Mouse (Mus musculus) CD8-positive naive resting alpha-beta T cell, adult 57 days (primary cell): ENCODE results near the gene Tfb1m. TPM values are rescaled to one million over a fixed set of nuclear protein-coding genes. Genes with fewer than 3 reads are reported as not detected.

Experiments used
- total RNA-seq: library from RNA; stranded (reverse); gene quantifications from one replicate; pipeline ENCODE4 v1.2.4, GENCODE M21; 2023

Gene Tfb1m
- total RNA-seq = 8.6 TPM

DNA sequence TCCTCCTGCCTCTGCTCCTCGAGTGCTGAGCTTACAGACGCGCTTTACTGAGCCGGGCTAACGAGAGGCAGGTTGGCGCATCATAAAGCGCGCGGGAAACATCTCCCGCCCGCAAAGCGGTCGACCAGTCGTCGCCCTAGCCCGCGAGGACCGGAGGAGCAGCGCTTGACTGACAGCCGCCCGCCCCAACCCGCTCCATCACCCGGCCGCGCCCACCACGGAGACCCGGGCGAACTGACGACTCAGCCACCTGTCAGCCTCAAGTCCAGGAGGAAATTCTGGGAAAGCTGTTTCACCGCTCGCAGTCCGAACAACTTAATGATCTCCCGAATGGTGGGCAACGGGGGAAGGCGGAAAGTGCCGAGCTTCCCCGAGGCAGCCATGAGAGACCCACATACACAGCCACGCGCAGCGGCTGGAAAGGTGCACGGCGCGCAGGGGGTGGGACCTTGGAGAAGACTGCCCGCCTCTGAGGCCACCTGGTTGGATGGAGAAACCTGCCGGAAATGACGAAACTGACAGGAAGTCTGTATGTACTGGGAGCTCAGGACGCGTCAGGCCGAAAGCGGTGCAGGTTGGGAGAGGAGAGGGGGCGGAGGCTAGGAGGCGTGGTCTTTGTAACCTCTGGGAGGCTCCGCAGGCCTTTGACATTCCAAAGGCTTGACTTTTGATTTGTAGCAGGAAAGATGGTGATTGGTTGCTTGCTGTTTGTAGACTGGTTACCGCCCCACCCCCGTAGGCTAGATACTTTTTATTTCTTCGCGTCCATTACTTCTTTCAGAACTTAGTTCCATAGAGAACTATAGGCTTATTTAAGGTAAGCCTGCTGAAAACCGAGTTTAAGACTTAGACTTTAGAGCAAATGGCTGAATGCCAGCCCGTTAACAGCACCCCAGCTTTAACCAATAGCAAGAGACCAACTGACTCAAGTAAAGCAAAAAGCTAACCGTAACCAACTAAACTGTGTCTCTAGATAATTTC is at the start of gene Tfb1m:
TSS of gene Tfb1m (minus strand) at position 451 of the 981 bp plus-strand sequence.

DNA sequence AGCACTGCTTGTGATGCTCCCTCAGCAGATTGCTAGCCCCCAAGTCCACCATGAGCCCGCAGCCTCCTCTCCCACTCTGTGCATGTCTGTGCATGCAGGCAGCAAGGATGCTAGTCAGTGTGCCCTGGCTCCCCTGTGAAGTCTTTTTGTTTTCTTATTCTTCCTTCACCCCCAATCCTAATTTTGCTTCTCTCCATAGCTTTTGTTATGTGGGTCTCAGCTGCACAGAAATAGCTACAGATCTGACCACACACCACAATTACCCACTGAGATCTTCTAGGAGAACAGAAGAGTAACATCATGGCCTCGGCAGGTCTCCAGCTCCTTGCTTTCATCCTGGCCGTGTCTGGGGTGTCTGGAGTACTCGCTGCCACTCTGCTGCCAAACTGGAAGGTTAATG is 25.3 kb downstream of the Tfb1m start, which contains the start of gene Cldn20:
TSS of gene Cldn20 (plus strand) at position 301 of the 400 bp plus-strand sequence.

Other genes with a start within 250 kb of the Tfb1m start
- gene Tiam2, start 231.2 kb downstream of the Tfb1m start, total RNA-seq = 1.3 TPM
- not detected for gene Cldn20, start 25.2 kb downstream of the Tfb1m start, total RNA-seq
- not detected for gene Nox3, start 138.5 kb upstream of the Tfb1m start, total RNA-seq